Mouse (Mus musculus): ENCODE measurements at regions not wholly inside any gene's neighbourhood (a gene's known extent, or its start where the extent isn't known, plus 50 kb on each side); places are given as distances from the start of the nearest gene placed in this dataset.

DNA sequence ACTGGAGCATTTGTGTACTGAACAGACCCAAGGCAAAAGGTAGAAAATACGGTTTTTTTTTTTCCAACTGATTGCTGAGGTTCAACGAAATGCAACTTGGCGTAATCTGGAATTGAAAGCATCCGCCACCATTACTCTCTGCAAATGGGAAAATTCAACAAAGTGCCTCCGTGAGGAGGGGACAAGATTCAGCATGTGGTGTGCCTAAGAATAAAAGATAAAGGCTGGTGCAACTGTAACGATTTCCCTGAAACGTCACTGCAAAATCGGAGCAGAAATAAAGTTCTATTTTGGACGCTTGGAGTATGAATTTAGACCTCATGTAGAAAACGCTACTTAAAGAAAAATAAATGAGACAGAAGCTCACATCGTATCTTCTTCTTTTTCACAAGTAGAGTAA is 893.8 kb downstream of the Poteg start:
- no peak overlapping the region for H3K27ac ChIP-seq (ENCODE audit: low read length)
- WGBS, result 81% methylated on average over 11 of the region's 11 CpGs
- no peaks in the 10 kb centered on the region for H3K27me3 ChIP-seq (ENCODE audit: control insufficient read depth, insufficient read depth, low read length)
- H3K36me3 ChIP-seq (ENCODE audit: control insufficient read depth, insufficient read depth), result no peaks in the 10 kb centered on the region
- H3K4me3 ChIP-seq (ENCODE audit: low read length), result no peak overlapping the region
- no peak overlapping the region for H3K9ac ChIP-seq (ENCODE audit: low read length)
- no peak overlapping the region for H3K4me2 ChIP-seq (ENCODE audit: low read depth, low read length)
- no peak for ATAC-seq (replicated peaks; ENCODE audit: extremely low read depth, insufficient read depth, low FRiP score)
- 0 out of 2 replicates have a peak, but pooled peaks cover 2% of the 10 kb centered on the region for H3K4me1 ChIP-seq (ENCODE audit: control insufficient read depth, insufficient read depth, low read length)
- H3K9me3 ChIP-seq (replicated peaks; ENCODE audit: control insufficient read depth, low read length), result no peaks in the 10 kb centered on the region

DNA sequence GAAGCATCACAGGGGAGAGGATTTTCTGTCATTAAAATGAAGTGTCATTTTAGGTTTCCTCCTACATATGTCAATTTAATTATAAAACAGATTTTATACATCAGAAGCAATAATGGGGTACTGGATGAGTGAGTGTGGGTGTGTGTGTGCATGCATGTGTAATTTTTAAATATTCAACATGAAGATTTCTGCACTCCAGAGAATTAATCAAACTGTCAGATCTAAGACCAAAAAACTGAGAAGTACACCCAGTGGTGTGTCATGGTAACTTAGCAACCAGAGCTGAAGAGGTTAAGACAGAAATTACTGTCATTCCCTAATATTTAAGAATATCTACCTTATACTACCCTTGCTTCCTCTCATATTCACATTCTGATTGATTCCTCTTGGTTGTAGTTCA is 919.0 kb downstream of the Poteg start:
- Histone ChIP-seq H3K9me3 (replicated peaks; ENCODE audit: control insufficient read depth, low read length) (no peaks in the 10 kb centered on the region), H3K4me1 (ENCODE audit: control insufficient read depth, insufficient read depth, low read length) (peaks cover 8% of the 10 kb centered on the region; the same call in 1 of the 2 replicates), H3K4me3 (ENCODE audit: low read length) (no peak overlapping the region), H3K36me3 (ENCODE audit: control insufficient read depth, insufficient read depth) (no peaks in the 10 kb centered on the region), H3K27ac (ENCODE audit: low read length) (no peak overlapping the region), H3K27me3 (ENCODE audit: control insufficient read depth, insufficient read depth, low read length) (no peaks in the 10 kb centered on the region), H3K9ac (ENCODE audit: low read length) (no peak overlapping the region), H3K4me2 (ENCODE audit: low read depth, low read length) (no peak overlapping the region)
- no peak for ATAC-seq (replicated peaks; ENCODE audit: extremely low read depth, insufficient read depth, low FRiP score)

DNA sequence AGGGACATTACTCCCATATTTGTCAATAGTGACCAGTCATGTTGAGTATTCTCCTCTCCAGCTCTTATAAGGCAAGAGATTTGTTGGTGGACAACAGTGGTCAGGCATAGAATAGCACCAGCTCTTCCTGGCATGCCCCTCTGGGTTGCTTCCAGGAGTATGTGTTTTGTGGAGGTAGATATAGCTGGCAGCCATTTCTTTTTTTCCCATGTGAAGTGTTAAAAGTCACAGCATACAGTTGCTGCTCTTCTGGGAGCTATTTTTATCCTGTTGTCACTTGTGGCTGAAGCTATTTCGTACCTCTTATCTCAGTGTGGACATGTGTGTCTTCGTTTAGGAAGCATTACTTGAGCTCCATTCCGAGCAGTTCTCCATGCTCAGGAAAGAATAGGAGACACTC is 919.9 kb downstream of the Poteg start:
- peak overlapping the region; percentile 55 for H3K27ac ChIP-seq (ENCODE audit: low read length)

DNA sequence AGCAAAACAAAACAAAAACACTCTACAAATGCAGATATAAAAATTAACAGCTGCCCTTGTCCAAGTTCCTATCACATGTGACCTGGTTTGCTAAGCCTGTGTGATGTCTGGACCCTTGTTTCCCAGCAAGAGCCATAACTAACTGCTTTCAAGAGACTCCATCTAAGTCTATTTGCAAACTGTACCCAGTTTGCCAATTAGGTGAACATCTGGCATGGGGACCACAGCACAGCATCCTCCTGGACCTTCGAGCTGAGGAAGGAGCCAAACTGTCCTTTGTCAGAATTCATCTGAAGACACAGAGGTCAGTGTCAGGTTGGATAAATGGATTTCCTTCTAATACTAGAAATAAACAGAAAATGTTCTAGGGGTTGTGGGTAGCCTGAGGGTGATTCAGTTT is 924.3 kb downstream of the Poteg start:
- WGBS, result 63% methylated on average over 1 of the region's 1 CpGs
- Histone ChIP-seq H3K4me3 (ENCODE audit: low read length) (no peak overlapping the region), H3K4me1 (ENCODE audit: control insufficient read depth, insufficient read depth, low read length) (peaks cover 8% of the 10 kb centered on the region; the same call in 1 of the 2 replicates), H3K4me2 (ENCODE audit: low read depth, low read length) (no peak overlapping the region), H3K36me3 (ENCODE audit: control insufficient read depth, insufficient read depth) (no peaks in the 10 kb centered on the region), H3K27me3 (ENCODE audit: control insufficient read depth, insufficient read depth, low read length) (no peaks in the 10 kb centered on the region), H3K9ac (ENCODE audit: low read length) (no peak overlapping the region), H3K9me3 (replicated peaks; ENCODE audit: control insufficient read depth, low read length) (no peaks in the 10 kb centered on the region), H3K27ac (ENCODE audit: low read length) (no peak overlapping the region)
- no peak for ATAC-seq (replicated peaks; ENCODE audit: extremely low read depth, insufficient read depth, low FRiP score)

More for the DNA sequence above, 919.9 kb downstream of the Poteg start:
- Histone ChIP-seq H3K36me3 (ENCODE audit: control insufficient read depth, insufficient read depth) (no peaks in the 10 kb centered on the region), H3K4me2 (ENCODE audit: low read depth, low read length) (no peak overlapping the region), H3K4me3 (ENCODE audit: low read length) (no peak overlapping the region), H3K9ac (ENCODE audit: low read length) (no peak overlapping the region), H3K9me3 (replicated peaks; ENCODE audit: control insufficient read depth, low read length) (no peaks in the 10 kb centered on the region), H3K4me1 (ENCODE audit: control insufficient read depth, insufficient read depth, low read length) (peaks cover 8% of the 10 kb centered on the region; the same call in 1 of the 2 replicates), H3K27me3 (ENCODE audit: control insufficient read depth, insufficient read depth, low read length) (no peaks in the 10 kb centered on the region)
- peak; percentile 65; the same call in 1 of the 2 replicates for ATAC-seq (replicated peaks; ENCODE audit: extremely low read depth, insufficient read depth, low FRiP score)
- 26% methylated on average over 3 of the region's 3 CpGs for WGBS

DNA sequence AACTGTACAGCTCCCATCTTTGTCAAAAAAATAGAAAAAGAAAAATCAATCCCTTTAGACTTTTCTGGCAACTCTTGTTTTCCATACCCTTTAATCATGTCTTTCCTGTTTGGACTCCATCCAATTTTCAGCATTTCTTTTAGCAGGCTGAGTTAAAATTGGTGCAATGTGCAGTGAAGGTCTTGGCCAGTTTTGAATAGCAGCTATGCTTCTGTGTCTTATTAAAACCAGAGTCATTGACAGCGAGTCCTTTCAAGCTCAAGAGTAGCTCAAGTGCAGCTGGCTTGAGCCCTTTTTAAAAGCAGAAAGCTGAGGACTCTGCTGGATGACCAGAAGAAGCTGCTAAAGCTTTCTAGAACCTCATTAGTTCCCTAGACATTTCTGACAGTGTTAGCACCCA is 952.7 kb downstream of the Poteg start:
- WGBS, result 18% methylated on average over 1 of the region's 1 CpGs
- peak; percentile 58; the same call in 1 of the 2 replicates for ATAC-seq (replicated peaks; ENCODE audit: extremely low read depth, insufficient read depth, low FRiP score)
- no peaks in the 10 kb centered on the region for H3K9me3 ChIP-seq (replicated peaks; ENCODE audit: control insufficient read depth, low read length)
- H3K36me3 ChIP-seq (ENCODE audit: control insufficient read depth, insufficient read depth), result no peaks in the 10 kb centered on the region
- no peak overlapping the region for H3K4me2 ChIP-seq (ENCODE audit: low read depth, low read length)
- H3K9ac ChIP-seq (ENCODE audit: low read length), result no peak overlapping the region
- H3K4me1 ChIP-seq (ENCODE audit: control insufficient read depth, insufficient read depth, low read length), result 0 out of 2 replicates have a peak, but pooled peaks cover 5% of the 10 kb centered on the region
- H3K27ac ChIP-seq (ENCODE audit: low read length), result peak overlapping the region; percentile 9; the same call in 1 of the 2 replicates
- H3K4me3 ChIP-seq (ENCODE audit: low read length), result no peak overlapping the region
- no peaks in the 10 kb centered on the region for H3K27me3 ChIP-seq (ENCODE audit: control insufficient read depth, insufficient read depth, low read length)

DNA sequence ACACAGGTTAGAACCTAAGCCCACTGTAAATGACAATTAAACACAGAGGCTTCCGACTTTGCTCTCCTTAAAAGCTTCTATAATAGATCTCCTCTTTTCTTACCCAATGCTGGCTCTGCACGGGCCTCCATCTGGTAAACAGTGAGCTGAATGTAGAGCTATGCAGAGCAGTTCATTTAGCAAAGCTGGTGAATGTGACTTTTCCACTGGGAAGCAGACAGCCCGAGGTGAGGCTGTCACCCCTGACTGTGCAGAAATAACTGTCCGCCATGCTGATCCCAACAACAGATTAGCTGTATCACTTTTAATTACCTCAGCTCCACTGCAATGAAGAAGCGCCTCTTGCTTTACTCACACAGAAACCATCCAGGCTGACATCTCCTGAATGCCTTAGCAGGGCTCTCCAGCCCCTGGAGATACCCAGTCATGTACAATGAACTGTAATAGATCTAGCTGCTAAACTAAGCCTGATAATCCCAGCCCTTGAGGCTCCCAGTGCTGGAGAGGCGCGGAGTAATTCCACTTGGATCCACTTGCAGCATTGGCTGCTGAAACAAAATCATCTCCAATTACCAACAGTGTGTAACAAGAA is 980.2 kb downstream of the Poteg start:
- Histone ChIP-seq H3K4me2 (ENCODE audit: low read depth, low read length) (no peak overlapping the region), H3K27ac (ENCODE audit: low read length) (no peak overlapping the region), H3K36me3 (ENCODE audit: control insufficient read depth, insufficient read depth) (no peaks in the 10 kb centered on the region)

DNA sequence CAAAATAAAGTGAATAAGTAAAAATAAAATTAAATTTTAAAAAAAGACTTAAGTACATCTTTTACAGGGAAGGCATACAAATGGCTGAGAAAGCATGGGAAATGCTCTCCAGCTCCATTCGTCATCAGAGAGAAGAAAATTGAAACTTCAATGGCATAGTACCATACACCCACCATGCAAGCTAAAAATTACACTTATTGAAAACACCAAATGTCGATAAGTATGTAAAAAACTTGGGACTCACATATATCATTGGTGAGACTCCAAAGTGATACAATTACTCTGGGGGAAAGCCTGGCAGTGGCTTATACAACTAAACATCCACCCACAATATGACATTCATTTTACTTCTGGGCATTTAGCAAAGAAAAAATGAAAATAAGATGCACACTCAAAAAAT is 1025.7 kb downstream of the Poteg start:
- Histone ChIP-seq H3K27me3 (ENCODE audit: control insufficient read depth, insufficient read depth, low read length) (no peaks in the 10 kb centered on the region), H3K27ac (ENCODE audit: low read length) (no peak overlapping the region), H3K9ac (ENCODE audit: low read length) (no peak overlapping the region), H3K4me2 (ENCODE audit: low read depth, low read length) (no peak overlapping the region), H3K4me1 (ENCODE audit: control insufficient read depth, insufficient read depth, low read length) (no peaks in the 10 kb centered on the region), H3K9me3 (replicated peaks; ENCODE audit: control insufficient read depth, low read length) (no peaks in the 10 kb centered on the region), H3K4me3 (ENCODE audit: low read length) (no peak overlapping the region), H3K36me3 (ENCODE audit: control insufficient read depth, insufficient read depth) (no peaks in the 10 kb centered on the region)
- 85% methylated on average over 2 of the region's 2 CpGs for WGBS
- no peak for ATAC-seq (replicated peaks; ENCODE audit: extremely low read depth, insufficient read depth, low FRiP score)

More for the DNA sequence above, 980.2 kb downstream of the Poteg start:
- H3K4me1 ChIP-seq (ENCODE audit: control insufficient read depth, insufficient read depth, low read length), result no peaks in the 10 kb centered on the region
- ATAC-seq (replicated peaks; ENCODE audit: extremely low read depth, insufficient read depth, low FRiP score), result 0 out of 2 replicates have a peak, but pooled peaks have one; percentile 14
- H3K4me3 ChIP-seq (ENCODE audit: low read length), result no peak overlapping the region
- no peaks in the 10 kb centered on the region for H3K9me3 ChIP-seq (replicated peaks; ENCODE audit: control insufficient read depth, low read length)
- H3K9ac ChIP-seq (ENCODE audit: low read length), result no peak overlapping the region
- H3K27me3 ChIP-seq (ENCODE audit: control insufficient read depth, insufficient read depth, low read length), result no peaks in the 10 kb centered on the region
- WGBS, result 42% methylated on average over 7 of the region's 7 CpGs

DNA sequence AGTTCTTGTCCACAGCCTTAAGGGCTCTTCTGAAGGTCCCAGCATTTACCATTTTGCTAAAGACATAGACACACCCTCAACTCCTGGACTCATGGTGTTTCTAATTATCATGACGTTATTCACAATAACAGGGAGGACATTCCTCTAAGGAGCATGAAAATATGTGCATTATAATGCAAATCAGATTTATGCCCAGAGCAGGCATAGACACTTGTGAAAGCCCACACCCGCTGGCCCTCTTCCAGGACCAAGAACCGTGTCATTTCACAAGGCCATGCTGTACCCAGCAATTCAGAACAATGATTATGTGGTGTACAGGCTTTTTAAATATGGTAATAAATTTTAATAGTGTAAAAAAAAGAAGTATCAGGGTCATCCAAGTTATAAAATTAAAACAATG is 1040.4 kb downstream of the Poteg start:
- Histone ChIP-seq H3K9ac (ENCODE audit: low read length) (no peak overlapping the region), H3K4me3 (ENCODE audit: low read length) (no peak overlapping the region), H3K36me3 (ENCODE audit: control insufficient read depth, insufficient read depth) (no peaks in the 10 kb centered on the region), H3K4me1 (ENCODE audit: control insufficient read depth, insufficient read depth, low read length) (no peaks in the 10 kb centered on the region), H3K27me3 (ENCODE audit: control insufficient read depth, insufficient read depth, low read length) (no peaks in the 10 kb centered on the region), H3K4me2 (ENCODE audit: low read depth, low read length) (no peak overlapping the region), H3K27ac (ENCODE audit: low read length) (no peak overlapping the region), H3K9me3 (replicated peaks; ENCODE audit: control insufficient read depth, low read length) (no peaks in the 10 kb centered on the region)
- no peak for ATAC-seq (replicated peaks; ENCODE audit: extremely low read depth, insufficient read depth, low FRiP score)
- WGBS, result 67% methylated on average over 3 of the region's 3 CpGs

DNA sequence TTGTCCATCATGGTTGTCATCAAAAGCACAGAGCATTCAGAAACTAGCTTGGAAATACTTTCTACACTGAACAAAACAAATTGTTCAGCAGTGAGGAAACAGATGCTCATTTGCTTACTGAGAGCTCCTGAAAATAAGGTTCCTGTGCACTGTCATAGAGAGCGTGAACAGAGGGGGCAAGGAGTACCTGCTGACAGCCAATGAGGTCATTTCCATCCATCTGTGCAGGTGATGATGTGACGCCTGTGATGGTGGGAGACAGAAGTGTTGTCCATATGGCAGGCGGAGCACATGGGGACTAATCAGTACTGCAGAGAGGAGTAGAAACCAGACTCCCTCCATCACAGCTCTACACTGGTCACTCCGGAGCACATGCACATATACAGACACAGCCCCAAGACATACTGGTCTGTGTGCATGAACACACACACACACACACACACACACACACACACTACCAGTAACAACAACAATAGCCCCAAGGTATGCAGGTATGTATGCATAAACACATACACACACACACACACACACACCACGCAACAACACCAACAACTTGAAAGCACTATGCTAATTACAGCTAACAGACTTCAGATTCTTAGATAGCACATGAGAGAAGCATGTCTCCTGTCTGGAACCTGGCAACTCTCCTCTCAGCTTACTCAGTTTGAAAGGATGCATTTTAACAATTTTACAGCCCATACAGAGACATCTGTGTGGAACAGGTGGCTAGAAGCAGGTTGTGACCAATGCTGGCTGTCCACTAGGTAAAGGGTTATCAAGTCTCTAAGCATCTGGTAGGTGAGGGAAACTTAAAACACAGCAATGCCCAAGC is 1056.2 kb downstream of the Poteg start:
- H3K9ac ChIP-seq (ENCODE audit: low read length), result no peak overlapping the region
- H3K4me1 ChIP-seq (ENCODE audit: control insufficient read depth, insufficient read depth, low read length), result no peaks in the 10 kb centered on the region; the same call in 1 of the 2 replicates
- H3K27ac ChIP-seq (ENCODE audit: low read length), result no peak overlapping the region
- 48% methylated on average over 5 of the region's 5 CpGs for WGBS
- H3K4me3 ChIP-seq (ENCODE audit: low read length), result no peak overlapping the region
- no peak overlapping the region for H3K4me2 ChIP-seq (ENCODE audit: low read depth, low read length)
- H3K9me3 ChIP-seq (replicated peaks; ENCODE audit: control insufficient read depth, low read length), result no peaks in the 10 kb centered on the region
- no peak for ATAC-seq (replicated peaks; ENCODE audit: extremely low read depth, insufficient read depth, low FRiP score)
- no peaks in the 10 kb centered on the region for H3K36me3 ChIP-seq (ENCODE audit: control insufficient read depth, insufficient read depth)
- H3K27me3 ChIP-seq (ENCODE audit: control insufficient read depth, insufficient read depth, low read length), result no peaks in the 10 kb centered on the region
